Mouse (Mus musculus): Measurements from ENCODE around the gene Gm7849. TPM values are rescaled to one million over a fixed set of nuclear protein-coding genes. Genes with fewer than 3 reads are reported as not detected.

The Gm7849 gene
- not detected for polyA plus RNA-seq (2014; fragmentation: Illumina TruSeq; extraction: RNeasy Lipid Tissue Mini Kit (QIAGEN cat#74804); ENCODE audit: low read depth, low replicate concordance)

DNA sequence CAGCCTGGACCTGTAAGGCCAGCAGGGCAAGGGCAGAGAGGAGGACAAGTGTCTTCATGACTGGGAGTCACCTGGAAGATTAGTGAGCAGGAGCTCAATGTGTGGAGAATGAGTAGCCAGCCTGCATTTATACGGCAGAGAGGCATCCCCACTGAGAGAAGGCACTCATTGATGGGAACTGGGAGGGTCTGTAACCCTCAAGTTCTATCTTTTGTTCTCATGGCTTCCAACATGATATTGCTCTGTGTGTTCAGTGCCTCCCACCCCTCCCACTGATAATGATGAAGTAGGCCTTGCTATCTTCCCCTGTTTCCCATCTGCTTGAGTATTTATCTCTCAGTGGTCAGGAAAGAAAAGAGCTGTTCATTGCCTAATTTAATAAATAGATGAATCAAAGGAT is at the start of gene Gm7849:
TSS of gene Gm7849 (minus strand) at position 101 of the 400 bp plus-strand sequence.

DNA sequence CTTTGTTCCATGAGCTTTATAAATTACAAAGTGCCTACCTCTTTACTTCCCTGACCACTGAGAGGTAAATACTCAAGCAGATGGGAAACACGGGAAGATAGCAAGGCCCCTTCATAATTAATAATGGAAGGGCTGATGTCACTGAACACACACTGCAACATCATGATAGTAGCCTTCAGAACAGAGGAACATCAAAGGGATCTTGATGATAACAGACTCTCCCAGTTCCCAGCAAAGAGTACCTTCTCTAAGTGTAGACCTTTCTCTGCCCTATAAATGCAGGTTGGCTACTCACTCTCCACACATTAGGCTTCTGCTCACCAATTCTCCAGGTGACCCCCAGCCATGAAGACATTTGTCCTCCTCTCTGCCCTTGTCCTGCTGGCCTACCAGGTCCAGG is 29.2 kb downstream of the Gm7849 start, which contains the start of gene Defa36:
TSS of gene Defa36 (plus strand) at position 301 of the 400 bp plus-strand sequence.

Other genes starting within 250 kb of the Gm7849 start
- gene Gm15292, start 206.8 kb downstream of the Gm7849 start, polyA plus RNA-seq (2014; fragmentation: Illumina TruSeq; extraction: RNeasy Lipid Tissue Mini Kit (QIAGEN cat#74804); ENCODE audit: low read depth, low replicate concordance) = not detected
- gene Defa27, start 141.0 kb downstream of the Gm7849 start, polyA plus RNA-seq (2014; fragmentation: Illumina TruSeq; extraction: RNeasy Lipid Tissue Mini Kit (QIAGEN cat#74804); ENCODE audit: low read depth, low replicate concordance) = not detected
- not detected for gene Defa29, start 129.5 kb downstream of the Gm7849 start, polyA plus RNA-seq (2014; fragmentation: Illumina TruSeq; extraction: RNeasy Lipid Tissue Mini Kit (QIAGEN cat#74804); ENCODE audit: low read depth, low replicate concordance)
- not detected for gene Defa2, start 78.0 kb downstream of the Gm7849 start, polyA plus RNA-seq (2014; fragmentation: Illumina TruSeq; extraction: RNeasy Lipid Tissue Mini Kit (QIAGEN cat#74804); ENCODE audit: low read depth, low replicate concordance)
- not detected for gene Defa33, start 64.7 kb downstream of the Gm7849 start, polyA plus RNA-seq (2014; fragmentation: Illumina TruSeq; extraction: RNeasy Lipid Tissue Mini Kit (QIAGEN cat#74804); ENCODE audit: low read depth, low replicate concordance)
- not detected for gene Defa36, start 29.1 kb downstream of the Gm7849 start, polyA plus RNA-seq (2014; fragmentation: Illumina TruSeq; extraction: RNeasy Lipid Tissue Mini Kit (QIAGEN cat#74804); ENCODE audit: low read depth, low replicate concordance)
- not detected for gene Defa20, start 52.7 kb upstream of the Gm7849 start, polyA plus RNA-seq (2014; fragmentation: Illumina TruSeq; extraction: RNeasy Lipid Tissue Mini Kit (QIAGEN cat#74804); ENCODE audit: low read depth, low replicate concordance)
- not detected for gene Defa32, start 72.5 kb upstream of the Gm7849 start, polyA plus RNA-seq (2014; fragmentation: Illumina TruSeq; extraction: RNeasy Lipid Tissue Mini Kit (QIAGEN cat#74804); ENCODE audit: low read depth, low replicate concordance)
- gene Defa37, start 108.8 kb upstream of the Gm7849 start, polyA plus RNA-seq (2014; fragmentation: Illumina TruSeq; extraction: RNeasy Lipid Tissue Mini Kit (QIAGEN cat#74804); ENCODE audit: low read depth, low replicate concordance) = not detected
- not detected for gene Defa28, start 126.4 kb upstream of the Gm7849 start, polyA plus RNA-seq (2014; fragmentation: Illumina TruSeq; extraction: RNeasy Lipid Tissue Mini Kit (QIAGEN cat#74804); ENCODE audit: low read depth, low replicate concordance)
- gene Gm7861, start 137.9 kb upstream of the Gm7849 start, polyA plus RNA-seq (2014; fragmentation: Illumina TruSeq; extraction: RNeasy Lipid Tissue Mini Kit (QIAGEN cat#74804); ENCODE audit: low read depth, low replicate concordance) = not detected
- not detected for gene Defa26, start 161.6 kb upstream of the Gm7849 start, polyA plus RNA-seq (2014; fragmentation: Illumina TruSeq; extraction: RNeasy Lipid Tissue Mini Kit (QIAGEN cat#74804); ENCODE audit: low read depth, low replicate concordance)
- not detected for gene Defa17, start 199.2 kb upstream of the Gm7849 start, polyA plus RNA-seq (2014; fragmentation: Illumina TruSeq; extraction: RNeasy Lipid Tissue Mini Kit (QIAGEN cat#74804); ENCODE audit: low read depth, low replicate concordance)
- not detected for gene Defa34, start 209.2 kb upstream of the Gm7849 start, polyA plus RNA-seq (2014; fragmentation: Illumina TruSeq; extraction: RNeasy Lipid Tissue Mini Kit (QIAGEN cat#74804); ENCODE audit: low read depth, low replicate concordance)
- not detected for gene AY761184, start 247.1 kb upstream of the Gm7849 start, polyA plus RNA-seq (2014; fragmentation: Illumina TruSeq; extraction: RNeasy Lipid Tissue Mini Kit (QIAGEN cat#74804); ENCODE audit: low read depth, low replicate concordance)

Measured in sigmoid colon, adult 10 weeks (tissue).